Mouse (Mus musculus): ENCODE data around the gene Gab2. TPM values are rescaled to one million over a fixed set of nuclear protein-coding genes. Genes with fewer than 3 reads are reported as not detected.

Gab2 gene
- polyA plus RNA-seq (2015; fragmentation: Nextera tagmentation; extraction: Ambion mirVana): 1.2 and 1.4 TPM in 2 replicates

GRCm38 (mm10) chr7:97081242-97081958 is at the start of gene Gab2:
Gene Gab2, plus strand, starts transcription at chr7:97081586.
- peak; percentile 73 for DNase-seq (ENCODE audit: low spot score)

GRCm38 (mm10) chr7:97032412-97032811 is 49.0 kb upstream of the Gab2 start:
- no peak for DNase-seq (ENCODE audit: low spot score)

- DNase-seq (ENCODE audit: low spot score): no peak
Observed at GRCm38 (mm10) chr7:97039641-97040040, 41.7 kb upstream of the Gab2 start.

GRCm38 (mm10) chr7:97041868-97042449 is 39.4 kb upstream of the Gab2 start:
- DNase-seq (ENCODE audit: low spot score): no peak

- DNase-seq (ENCODE audit: low spot score): no peak
Observed at GRCm38 (mm10) chr7:97042981-97043380, 38.4 kb upstream of the Gab2 start.

- no peak for DNase-seq (ENCODE audit: low spot score)
Observed at GRCm38 (mm10) chr7:97060966-97061365, 20.4 kb upstream of the Gab2 start.

GRCm38 (mm10) chr7:97071512-97071911 is 9.9 kb upstream of the Gab2 start:
- no peak for DNase-seq (ENCODE audit: low spot score)

GRCm38 (mm10) chr7:97072061-97072460 is 9.3 kb upstream of the Gab2 start:
- DNase-seq (ENCODE audit: low spot score): no peak

- no peak for DNase-seq (ENCODE audit: low spot score)
Observed at GRCm38 (mm10) chr7:97074974-97075373, 6.4 kb upstream of the Gab2 start.

- no peak for DNase-seq (ENCODE audit: low spot score)
Observed at GRCm38 (mm10) chr7:97076977-97077376, 4.4 kb upstream of the Gab2 start.

- DNase-seq (ENCODE audit: low spot score): no peak
Observed at GRCm38 (mm10) chr7:97078685-97079084, 2.7 kb upstream of the Gab2 start.

- DNase-seq (ENCODE audit: low spot score): peak; percentile 21
Observed at GRCm38 (mm10) chr7:97079145-97079544, 2.2 kb upstream of the Gab2 start.

- DNase-seq (ENCODE audit: low spot score): no peak
Observed at GRCm38 (mm10) chr7:97079651-97080365, 1.6 kb upstream of the Gab2 start.

GRCm38 (mm10) chr7:97080621-97081241 is 655 bp upstream of the Gab2 start:
- no peak for DNase-seq (ENCODE audit: low spot score)

GRCm38 (mm10) chr7:97081959-97082218 is 503 bp downstream of the Gab2 start:
- peak; percentile 27 for DNase-seq (ENCODE audit: low spot score)

- DNase-seq (ENCODE audit: low spot score): peak; percentile 28
Observed at GRCm38 (mm10) chr7:97082219-97083101, 1.1 kb downstream of the Gab2 start.

GRCm38 (mm10) chr7:97083579-97083978 is 2.2 kb downstream of the Gab2 start:
- no peak for DNase-seq (ENCODE audit: low spot score)

- no peak for DNase-seq (ENCODE audit: low spot score)
Observed at GRCm38 (mm10) chr7:97084181-97084580, 2.8 kb downstream of the Gab2 start.

- DNase-seq (ENCODE audit: low spot score): peak; percentile 39
Observed at GRCm38 (mm10) chr7:97085291-97085690, 3.9 kb downstream of the Gab2 start.

GRCm38 (mm10) chr7:97094241-97094640 is 12.9 kb downstream of the Gab2 start:
- DNase-seq (ENCODE audit: low spot score): no peak

- DNase-seq (ENCODE audit: low spot score): no peak
Observed at GRCm38 (mm10) chr7:97108119-97108518, 26.7 kb downstream of the Gab2 start.

Data from thymus, postnatal 0 days (tissue).